Mouse (Mus musculus): Measurements from ENCODE around the gene BC025920.

BC025920 gene

DNA sequence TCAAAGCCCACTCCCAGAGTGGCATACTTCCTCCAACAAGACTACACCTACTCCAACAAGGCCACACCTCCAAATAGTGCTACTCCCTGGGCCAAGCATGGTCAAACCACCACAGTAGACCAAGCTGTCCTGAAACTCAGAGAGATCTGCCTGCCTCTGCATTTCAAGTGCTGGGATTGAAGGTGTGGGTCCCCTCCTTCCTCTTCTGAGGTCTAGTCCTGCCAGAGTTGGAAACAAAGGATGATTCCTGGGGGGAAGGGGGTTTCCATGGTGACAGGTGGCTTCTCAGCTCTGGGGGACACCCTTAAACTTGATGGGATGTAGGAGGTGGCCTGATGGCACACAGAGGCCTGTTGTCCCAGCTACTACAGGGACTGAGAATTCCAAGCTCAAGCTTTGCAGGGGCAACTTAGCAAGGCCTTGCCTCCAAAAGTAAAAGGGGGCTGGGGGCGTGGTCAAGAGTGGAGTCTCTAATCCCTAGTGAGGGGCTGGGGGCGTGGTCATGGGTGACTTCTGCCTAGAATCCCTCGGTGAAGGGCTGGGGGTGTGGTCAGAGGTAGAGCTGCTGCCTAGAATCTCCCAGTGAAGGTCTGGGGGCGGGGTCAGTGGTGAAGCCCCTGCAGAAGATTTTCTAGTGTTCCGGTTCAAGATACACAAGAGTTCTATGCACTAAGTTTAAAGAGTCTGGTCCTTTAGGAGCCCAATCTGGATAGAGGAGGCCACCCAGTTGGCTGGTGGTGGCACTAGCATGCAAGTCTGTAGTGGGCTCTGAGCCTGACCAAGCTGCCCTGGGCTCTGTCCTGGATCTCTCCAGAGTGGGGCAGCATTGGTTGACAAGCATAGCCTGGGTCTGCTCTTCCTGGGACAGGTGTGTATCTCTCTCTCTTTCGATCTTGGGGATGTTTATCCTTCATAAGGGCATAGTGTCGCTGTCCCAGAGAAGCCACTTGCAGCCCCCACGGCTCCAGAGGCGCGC lies 31.7 kb upstream of the BC025920 start, which contains the start of gene Tle2:
TSS of gene Tle2 (plus strand) at position 481 of the 976 bp plus-strand sequence.
- peak; percentile 24 for DNase-seq (ENCODE audit: low read depth)

DNA sequence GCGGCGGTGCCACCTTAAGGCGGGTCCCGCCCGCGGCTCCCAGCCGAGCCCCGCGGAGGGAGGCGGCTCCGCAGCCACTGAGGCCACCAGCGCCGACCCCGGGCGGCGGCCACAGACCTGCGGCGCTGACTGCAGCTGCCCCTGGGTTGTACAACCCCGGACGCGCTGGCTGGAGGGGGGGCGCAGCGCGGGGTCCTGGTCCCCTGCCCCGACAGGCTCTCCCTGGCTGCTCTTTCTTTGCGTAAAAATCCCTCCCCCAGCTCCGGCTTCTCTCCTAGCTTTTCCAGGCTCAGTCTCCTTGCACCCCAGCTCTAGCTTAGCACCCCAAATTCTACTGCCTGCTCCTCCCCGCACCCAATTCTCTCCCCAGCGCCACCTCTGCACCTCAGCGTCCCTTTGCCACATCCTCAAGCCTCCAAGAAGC lies 30.9 kb upstream of the BC025920 start:
- peak; percentile 45 for DNase-seq (ENCODE audit: low read depth)

DNA sequence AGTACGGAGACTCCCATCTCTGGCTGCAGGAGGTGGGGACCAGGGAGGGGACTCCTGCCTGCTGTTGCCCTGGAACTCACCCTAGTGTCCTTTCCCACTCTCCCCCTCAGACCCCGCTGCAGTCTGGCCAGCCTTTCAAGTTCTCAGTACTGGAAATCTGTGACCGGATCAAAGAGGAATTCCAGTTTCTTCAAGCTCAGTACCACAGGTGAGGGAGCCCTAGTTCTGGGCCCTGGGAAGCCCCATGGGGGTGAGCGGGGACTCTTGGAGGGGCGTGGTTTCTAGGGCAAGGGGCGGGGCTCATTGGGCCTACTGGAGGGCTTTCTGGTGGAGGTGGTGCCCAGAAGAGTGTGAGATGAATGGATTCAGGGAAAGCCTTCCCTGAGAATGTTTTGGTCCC lies 30.4 kb upstream of the BC025920 start:
- DNase-seq (ENCODE audit: low read depth), result peak; percentile 59

DNA sequence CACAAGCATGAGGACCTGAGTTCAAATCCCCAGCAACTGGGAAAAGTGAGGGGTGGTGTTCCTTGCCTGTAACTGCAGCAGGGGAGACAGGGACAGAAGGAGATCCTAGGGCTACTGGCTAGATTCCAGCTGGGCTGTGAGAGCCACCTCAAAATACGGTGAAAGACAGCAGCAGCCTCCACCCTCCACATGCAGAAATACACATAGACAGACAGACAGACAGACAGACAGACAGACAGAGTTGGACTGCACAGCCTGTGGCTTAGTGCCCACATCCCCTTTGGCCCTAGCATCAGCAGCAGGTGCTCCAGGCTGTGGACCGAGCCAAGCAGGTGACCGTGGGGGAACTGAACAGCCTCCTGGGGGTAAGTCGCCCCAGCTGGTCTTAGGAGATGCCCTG lies 26.1 kb upstream of the BC025920 start:
- no peak for DNase-seq (ENCODE audit: low read depth)

DNA sequence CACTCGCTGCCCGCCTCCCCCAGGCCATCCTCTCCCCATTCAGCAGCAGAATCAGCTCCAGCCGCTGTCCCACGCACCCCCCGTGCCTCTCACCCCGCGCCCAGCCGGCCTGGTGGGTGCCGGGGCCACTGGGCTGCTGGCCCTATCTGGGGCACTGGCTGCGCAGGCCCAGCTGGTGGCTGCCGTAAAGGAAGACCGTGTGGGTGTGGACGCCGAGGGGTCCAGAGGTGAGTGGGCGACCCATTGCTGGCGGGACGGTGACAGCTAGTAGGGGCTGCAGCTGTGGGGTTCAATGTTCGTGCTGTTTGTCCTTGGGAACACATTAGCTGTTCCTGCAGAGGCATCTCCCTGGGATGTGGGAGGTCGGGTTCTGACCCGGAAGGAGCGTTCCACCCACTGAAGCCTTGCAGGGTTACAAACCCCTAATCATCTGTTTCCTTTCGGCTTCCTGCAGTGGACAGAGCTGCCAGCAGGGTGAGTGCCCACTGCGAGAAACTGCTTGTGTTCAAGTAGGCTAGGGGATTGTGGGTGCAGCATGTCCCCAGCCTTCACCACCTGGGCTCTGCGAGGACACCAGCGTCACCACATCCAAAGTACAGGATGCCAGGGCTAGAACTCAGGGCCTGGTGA lies 25.5 kb upstream of the BC025920 start:
- no peak for DNase-seq (ENCODE audit: low read depth)

DNA sequence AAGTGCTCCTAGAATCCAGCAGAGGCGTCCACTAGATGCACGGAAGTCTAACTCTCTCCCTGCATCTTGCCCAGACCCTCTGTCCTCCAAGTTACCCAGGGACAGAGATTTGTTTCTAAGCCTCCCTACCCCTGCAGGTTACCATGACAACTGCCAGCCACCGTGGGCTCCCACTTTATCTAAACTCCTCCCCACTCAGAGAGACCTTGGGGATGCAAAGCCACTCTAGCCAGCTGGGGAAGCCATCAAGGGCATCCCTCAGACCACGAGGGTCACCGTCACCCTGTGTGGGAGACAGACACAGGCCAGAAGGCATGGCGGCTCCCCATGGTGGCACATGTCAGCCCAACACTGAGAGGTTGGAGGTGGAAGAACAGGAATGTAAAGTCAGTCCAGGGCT lies 22.7 kb upstream of the BC025920 start:
- DNase-seq (ENCODE audit: low read depth), result no peak

DNA sequence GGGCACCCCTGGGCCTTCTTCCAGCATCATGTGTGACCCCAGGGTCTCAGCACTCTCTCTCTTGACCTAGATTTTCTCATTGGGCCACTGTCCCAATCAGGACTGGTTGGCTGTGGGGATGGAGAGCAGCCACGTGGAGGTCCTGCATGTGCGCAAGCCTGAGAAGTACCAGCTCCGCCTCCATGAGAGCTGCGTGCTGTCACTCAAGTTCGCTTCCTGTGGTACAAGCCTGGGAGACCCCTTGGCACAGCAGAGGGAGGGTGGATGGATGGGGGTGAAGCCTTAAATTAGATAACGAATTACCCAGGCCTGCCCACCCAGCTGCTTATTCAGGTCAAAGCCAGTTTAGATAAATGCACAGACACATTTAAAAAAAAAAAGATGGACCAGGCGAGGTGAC lies 17.3 kb upstream of the BC025920 start:
- DNase-seq (ENCODE audit: low read depth), result no peak

DNA sequence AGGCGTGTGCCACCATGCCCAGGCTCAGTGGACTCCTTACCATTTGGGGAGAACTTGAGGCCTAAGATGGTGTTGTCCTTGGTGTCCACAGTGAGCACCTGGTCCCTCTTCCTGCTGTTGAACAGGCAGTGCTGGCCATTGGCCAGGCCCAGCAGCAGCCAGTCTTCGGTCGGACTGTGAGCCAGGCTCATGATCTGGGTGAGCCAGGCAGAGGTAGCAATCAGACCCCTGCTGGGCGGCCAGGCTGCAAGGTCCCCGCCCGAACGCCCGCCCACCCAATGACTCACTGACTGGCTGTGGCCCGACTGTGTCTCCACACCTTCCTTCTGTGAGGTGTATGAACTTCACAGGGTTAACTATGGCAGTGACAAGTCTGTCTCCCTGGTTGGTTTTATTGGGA lies 14.2 kb upstream of the BC025920 start:
- no peak for DNase-seq (ENCODE audit: low read depth)

DNA sequence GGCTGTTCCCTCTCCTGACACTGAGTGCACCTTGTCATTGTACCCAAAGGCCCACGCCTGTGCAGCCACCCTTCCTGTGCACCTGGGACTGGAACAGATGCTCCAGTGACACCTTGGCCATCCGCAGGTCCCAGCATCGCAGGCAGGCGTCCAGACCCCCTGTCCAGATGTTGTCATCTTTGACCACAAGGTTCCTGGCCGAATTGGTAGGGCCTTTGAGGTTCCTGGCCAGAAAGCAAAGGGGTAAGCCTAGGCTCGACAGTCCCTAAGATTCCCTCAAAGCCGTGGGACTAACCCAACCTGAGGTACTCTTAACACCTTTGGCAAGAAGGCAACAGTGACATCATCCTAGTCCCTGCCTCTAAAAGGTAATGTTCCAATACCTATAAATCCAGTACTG lies 13.4 kb upstream of the BC025920 start:
- no peak for DNase-seq (ENCODE audit: low read depth)

DNA sequence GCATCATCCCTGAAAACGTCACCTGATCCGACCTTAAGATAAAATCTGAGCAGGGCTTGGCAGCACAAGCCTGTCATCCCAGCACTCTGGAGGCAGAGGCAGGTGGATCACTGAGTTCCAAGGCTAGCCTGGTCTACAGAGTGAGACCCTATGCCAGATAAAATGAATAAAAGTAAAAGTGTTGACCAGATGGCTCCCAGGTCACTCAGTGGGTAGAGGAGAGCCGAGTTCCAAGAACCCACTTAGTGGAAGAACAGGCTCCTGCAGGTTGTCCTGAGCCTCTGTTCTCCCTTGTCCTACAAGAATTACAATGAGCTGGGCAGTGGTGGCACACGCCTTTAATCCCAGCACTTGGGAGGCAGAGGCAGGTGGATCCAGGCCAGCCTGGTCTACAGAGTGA lies 12.8 kb upstream of the BC025920 start:
- DNase-seq (ENCODE audit: low read depth), result no peak

DNA sequence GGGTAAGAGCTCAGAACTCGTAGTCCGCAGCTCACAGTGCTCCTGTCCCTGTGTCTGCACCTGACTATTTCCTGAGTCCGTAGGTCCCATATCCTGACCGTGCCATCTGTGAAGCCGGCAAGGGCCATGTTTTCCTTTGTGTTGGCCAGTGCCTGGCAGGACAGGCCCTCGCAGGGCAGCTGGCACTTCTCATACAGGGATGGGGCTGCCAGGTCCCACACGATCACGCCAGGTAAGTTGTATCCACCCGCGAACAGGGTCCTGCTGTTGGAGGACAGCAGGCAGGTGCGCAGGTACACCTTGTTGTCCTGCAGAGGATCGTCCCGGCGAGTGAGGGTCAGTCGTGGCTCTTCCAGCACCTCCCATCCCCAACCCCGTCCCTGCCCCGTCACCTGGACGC lies 12.1 kb upstream of the BC025920 start:
- DNase-seq (ENCODE audit: low read depth), result no peak

DNA sequence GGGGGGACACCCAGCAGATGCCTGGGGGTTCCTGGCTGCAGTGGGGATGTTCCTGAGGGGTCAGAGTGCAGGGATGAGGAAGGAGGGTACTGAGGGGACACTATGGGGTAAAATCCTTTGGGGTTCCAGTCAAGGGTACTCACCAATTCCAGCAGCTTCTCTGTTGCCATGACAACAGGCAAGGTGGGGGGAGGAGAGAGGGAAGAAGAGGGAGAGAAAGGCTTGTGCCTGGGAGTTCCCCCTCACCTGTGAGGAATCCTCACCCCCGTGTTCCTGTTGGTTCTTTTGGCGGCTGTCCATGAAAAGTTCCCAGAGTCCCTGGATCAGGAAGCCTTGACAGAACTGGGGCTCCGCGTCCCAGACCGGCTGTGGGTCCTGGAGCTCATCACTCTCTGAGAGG lies 10.5 kb upstream of the BC025920 start:
- DNase-seq (ENCODE audit: low read depth), result no peak

DNA sequence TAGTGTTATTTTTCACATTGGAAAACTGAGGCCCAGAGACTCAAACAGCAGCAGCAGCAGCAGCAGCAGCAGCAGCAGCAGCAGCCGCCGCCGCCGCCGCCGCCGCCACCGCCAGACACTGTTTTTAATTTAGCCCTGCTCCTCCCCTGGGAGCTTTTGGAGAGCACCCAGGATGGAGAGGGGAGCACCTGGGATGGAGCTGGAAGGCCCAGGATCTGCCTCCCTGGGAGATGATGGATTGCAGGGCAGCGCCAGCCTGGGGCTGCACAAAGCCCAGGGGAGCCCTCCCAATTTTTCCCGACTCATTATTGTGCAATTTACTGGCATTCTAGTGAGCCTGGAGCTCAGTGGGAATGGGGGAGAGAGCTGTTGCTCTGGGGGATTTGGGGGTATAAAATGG lies 9.5 kb upstream of the BC025920 start:
- DNase-seq (ENCODE audit: low read depth), result no peak

DNA sequence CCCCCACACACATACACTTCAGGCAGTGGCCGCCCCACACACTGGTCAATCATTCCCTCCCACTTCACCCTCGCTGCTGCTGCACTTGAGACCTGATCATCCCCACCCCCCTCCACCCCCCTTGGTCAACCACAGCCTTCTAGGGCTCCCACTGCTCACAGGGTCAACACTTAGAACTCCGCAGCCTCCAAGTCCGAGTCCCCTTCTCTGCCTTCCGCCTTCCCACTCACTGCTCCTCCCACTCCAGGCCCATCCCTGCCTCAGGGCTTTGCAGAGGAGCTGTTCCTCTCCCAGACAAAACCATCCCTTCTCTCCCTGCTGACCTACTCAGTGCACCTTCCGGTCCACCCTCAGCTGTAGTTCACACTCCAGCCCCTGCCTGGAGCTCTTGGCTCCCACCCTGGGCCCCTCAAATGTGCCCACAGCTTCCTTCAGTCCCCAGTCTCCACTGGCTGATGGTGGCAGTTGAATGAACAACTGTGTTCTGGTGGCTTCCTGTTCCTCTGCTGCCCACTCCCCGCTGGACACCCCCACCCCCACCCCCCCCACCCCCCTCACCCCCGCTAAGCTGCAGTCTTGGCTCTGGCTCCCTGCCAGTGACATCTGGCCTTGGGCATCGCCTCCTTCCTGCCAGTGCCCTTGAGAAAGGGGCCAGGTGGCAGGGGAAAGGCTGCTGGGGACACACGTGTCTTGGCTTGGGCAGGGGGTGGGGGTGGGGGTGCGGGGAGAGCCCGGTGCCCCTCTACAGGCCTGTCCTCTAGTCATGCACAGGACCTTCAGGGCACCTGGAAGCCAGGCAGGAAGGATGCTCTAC lies 8.7 kb upstream of the BC025920 start:
- DNase-seq (ENCODE audit: low read depth), result no peak

DNA sequence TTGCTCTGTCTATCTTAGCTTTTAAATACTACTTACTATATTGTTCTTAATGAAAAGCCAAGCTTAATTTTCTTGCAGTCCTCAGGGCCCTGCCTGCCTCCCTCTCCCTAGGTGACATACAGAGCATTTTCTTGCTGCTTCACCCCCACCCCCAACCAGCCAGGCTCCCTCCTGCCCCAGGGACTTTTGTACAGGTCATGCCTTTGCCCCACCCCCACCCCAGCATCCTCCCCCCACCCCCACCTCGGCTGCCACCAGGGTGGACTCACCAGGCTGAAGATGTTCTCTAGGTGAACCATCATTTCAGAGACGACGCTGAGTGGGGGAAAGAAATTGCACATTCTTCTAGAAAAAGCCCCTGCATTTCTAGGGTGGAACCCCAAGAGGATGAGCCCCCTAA lies 7.7 kb upstream of the BC025920 start:
- DNase-seq (ENCODE audit: low read depth), result no peak

DNA sequence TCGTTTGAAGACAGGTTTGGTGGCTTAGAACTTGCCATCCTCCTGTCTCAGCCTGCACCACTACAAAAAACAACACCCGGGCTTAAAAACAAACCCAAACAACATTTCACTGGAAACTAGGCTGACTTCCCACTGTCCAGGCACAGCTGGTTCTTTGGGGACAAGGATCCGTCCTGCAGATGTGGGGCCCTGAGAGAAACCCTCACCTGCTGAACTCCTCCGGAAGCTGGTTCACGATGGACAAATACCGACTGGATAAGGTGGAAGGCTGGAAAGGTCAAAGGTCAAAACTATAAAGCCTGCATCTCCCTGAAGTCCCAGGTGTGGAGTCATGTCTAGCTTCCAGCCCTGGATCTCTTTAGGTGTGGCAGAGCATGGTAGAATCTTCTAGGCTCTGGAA lies 7.2 kb upstream of the BC025920 start:
- no peak for DNase-seq (ENCODE audit: low read depth)

DNA sequence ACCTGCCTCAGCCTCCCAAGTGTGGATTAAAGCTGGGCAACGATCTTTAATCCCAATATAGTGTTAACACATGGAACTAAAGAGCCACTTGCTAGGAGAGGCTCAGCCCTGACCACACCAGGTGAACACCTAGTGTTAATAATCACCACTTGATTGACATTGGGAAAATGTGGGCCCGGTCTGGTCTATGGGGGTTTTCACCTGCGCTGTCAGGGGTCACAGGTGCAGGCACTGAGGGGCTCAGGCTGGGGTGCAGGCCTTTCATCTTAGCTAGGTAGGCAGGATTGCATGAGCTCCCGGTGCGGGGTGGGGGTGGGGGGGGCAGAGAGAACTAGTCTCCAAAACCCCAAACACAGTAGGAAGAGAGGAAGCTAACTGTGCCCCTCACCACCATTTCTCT lies 6.4 kb upstream of the BC025920 start:
- DNase-seq (ENCODE audit: low read depth), result no peak

DNA sequence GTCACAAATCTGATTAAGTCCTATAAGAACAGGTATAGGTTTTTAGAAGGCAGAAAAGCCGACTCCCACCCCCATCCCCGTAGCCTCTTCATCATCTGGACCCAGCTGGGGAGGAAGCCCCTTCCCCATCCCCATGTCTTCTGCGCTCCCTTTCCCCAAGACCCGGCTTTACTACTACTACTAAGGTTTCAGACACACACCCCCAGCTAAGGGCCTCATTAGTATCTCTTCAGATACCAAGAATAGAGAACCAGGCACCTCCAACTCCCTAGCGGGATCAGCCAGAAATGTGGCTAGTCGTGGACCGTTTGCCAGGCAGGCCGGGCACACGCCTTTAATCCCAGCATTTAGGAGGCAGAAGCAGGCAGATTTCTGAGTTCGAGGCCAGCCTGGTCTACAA lies 6.0 kb upstream of the BC025920 start:
- DNase-seq (ENCODE audit: low read depth), result no peak

DNA sequence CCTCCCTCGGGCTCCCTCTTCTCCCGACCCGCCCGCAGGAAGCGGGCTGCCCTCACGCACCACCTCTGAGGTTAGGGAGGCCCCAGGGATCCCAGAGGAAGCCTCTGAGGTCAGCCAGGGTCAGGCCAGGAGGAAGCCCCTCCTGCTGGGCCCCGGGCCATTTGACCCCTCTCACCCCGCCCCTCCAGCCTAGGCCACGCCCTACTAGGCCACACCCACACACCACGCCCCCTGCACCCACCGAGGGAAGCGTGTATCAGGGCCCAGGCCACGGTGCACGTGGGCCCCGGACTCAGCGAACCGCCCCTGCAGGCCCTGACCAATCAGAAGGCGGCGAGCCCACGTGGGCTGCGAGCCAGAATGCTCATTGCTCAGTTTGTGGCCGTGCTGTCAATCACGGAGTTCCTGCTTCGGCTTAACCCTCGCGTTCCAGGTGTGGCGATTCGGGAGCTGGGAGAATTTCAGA lies 5.3 kb upstream of the BC025920 start, which contains the start of gene Tle6:
TSS of gene Tle6 (minus strand) at position 336 of the 466 bp plus-strand sequence.
- peak; percentile 94 for DNase-seq (ENCODE audit: low read depth)

DNA sequence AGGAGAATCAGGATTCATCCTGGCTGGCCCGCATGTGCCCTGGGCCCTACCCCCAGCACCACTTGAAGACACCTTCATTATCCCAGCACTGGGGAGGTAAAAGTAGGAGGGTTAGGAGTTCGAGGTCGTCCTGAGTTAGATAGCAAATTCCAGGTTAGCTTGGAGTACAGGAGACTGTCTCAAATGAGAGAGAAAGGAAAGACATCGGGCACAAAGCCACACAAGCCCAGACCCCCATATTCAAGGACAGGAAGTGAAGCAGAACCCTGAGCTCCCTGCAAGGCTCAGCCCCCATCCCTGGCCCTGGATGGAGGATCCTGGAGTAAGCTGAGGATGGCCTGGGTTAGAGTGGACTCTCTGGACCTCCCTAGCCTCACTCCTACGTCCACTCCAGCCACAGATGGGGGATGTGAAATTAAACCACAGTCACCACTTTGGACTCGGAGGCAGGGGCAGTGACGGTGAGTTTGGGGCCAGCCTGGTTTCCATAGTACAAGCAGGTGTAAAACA lies 4.6 kb upstream of the BC025920 start:
- no peak for DNase-seq (ENCODE audit: low read depth)

DNA sequence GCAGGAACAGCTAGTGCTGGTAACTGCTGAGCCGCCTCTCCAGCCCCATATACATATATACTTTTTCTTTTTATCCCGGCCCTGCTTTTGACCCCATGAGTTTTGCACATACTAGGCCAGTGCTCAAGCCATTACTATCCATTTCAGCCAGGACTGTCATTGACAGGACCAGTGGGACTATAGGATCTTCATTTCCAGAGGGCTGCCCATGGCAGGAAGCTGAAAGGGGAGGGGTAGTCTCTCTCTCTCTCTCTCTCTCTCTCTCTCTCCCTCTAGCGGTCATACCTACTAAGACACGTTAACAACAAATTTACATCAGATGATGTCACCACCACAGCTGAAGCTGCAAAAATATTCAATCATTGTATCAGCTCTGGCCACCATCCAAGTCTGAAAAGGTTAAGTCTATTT lies 3.3 kb upstream of the BC025920 start:
- peak; percentile 88 for DNase-seq (ENCODE audit: low read depth)
